Mouse (Mus musculus) olfactory bulb, adult 2 months (tissue): ENCODE measurements at regions not wholly inside any gene's neighbourhood (a gene's known extent, or its start where the extent isn't known, plus 50 kb on each side); places are given as distances from the start of the nearest gene placed in this dataset.

ENCODE experiments used
- CTCF ChIP-seq: fragments of 200-500 bp; IDR thresholded peaks from 2 replicates; pipeline ENCODE4 v1.5.1; 2012; ENCODE audit warnings: low read depth, mild to moderate bottlenecking, low read length, moderate library complexity; ENCODE audit not compliant: insufficient read depth
- POLR2A ChIP-seq: fragments of 200-500 bp; IDR thresholded peaks from 2 replicates; pipeline ENCODE4 v1.6.1; 2012; ENCODE audit warnings: mild to moderate bottlenecking, low read depth, low read length, moderate library complexity; ENCODE audit not compliant: insufficient read depth

DNA sequence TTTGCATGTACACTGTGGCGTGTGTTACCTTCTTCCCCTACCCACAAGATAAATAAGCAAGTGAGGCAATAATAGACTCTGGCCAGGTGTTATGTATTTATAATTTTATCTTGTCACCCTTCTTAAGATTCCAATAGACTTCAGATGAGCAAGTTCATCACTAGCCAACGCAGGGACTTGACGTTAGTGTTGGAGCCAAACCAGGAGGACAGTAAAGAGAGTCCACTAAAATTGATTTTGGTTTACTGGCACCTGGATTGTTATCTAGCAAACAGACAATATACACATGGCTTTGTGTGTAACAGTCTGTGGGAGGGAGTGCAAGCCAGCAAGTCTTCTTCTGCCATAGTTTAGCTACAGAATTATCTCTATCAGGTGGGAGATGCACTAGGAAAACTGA, 236.0 kb downstream of the Ndfip2 start:
- TF ChIP-seq POLR2A (no peak), CTCF (no peak)
